Mouse (Mus musculus) activated CD4-positive, CD25-positive, alpha-beta regulatory T cell (primary cell): ENCODE results near the gene Krt20. TPM values are rescaled to one million over a fixed set of nuclear protein-coding genes. Genes with fewer than 3 reads are reported as not detected.

Source experiments
- polyA plus RNA-seq, 2 experiments: library from polyadenylated mRNA; unstranded; fragments of 100-300 nt; shearing (Covaris generic); gene quantifications; one replicate each; pipeline ENCODE4 v1.2.1; 2017

The Krt20 gene
- polyA plus RNA-seq = not detected

DNA sequence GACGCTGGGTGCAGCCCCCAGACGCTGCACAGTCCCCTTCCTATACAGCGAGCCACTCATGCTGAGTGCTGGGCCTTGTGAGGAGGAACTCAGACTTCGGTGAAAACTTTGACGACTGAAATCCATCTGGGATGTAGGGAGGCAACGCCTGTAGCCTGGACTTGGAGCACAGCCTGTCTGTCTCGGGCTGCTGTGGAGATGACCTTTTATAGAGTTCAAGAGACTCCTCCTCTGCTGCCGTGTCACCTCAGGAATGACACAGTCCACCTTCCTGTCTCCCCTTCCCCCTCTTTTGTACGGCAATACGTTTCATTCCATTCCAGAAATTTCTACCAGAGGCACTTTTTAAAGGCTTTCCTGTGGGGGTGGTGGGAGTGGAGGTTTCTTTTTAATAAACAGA lies at the start of gene Krt20:
Gene Krt20, minus strand, starts transcription at position 179 of the 400 bp plus-strand sequence.

DNA sequence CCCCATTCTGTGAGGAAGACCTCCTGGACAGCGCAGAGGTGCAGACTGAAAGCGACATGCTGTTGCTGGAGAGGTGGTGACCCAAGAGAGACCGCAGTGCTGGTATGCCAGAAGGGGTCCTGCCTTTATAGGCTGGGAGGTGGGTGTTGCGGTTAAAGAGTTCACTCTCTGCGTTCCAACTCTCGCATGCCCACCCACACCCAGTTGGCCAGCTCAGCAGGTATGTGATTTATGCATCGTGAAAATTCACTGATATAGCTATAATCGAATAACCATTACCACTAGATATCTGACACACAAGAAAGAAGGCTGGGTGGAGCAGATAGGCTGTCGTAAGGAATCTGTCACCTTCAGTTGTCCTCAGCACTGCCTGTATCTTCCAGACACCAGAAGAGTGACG lies 15.8 kb downstream of the Krt20 start, which contains the start of gene Krt12:
Gene Krt12, minus strand, starts transcription at position 101 of the 400 bp plus-strand sequence.

DNA sequence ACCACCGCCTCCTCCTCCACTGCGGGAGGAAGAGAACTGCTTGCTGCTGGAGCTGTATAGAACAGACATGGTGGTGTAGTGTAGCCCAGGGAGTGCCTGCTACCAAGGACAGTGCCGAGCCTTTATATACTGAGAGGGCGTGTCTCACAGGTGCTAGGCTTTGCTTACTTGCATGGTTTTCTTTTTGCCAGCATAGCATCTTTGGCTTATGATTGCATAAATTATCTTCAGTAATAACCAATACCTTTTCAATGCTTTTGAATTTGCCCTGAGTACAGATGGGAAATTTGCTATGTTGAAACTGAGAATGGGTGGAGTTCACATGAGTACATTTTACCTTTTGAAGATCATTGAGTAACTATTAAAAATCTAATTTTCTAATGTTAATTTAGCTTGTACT lies 48.7 kb downstream of the Krt20 start, which contains the start of gene Krt10:
Gene Krt10, minus strand, starts transcription at position 101 of the 400 bp plus-strand sequence.

Other genes with a start within 250 kb of the Krt20 start
- 100 to 1,000 TPM; 204 to 246 TPM for gene Smarce1, start 207.1 kb downstream of the Krt20 start, polyA plus RNA-seq
- 1 to 10 TPM; 1.4 to 1.5 TPM for gene Krt222, start 194.1 kb downstream of the Krt20 start, polyA plus RNA-seq
- gene Krt24, start 152.9 kb downstream of the Krt20 start, polyA plus RNA-seq = under 1 TPM; 0.09 to 0.17 TPM
- under 1 TPM in 1 of 2 experiments, not detected in 1; 0.17 TPM for gene Krt25, start 115.2 kb downstream of the Krt20 start, polyA plus RNA-seq
- gene Krt26, start 100.2 kb downstream of the Krt20 start, polyA plus RNA-seq = under 1 TPM in 1 of 2 experiments, not detected in 1; 0.23 TPM
- gene Krt27, start 87.0 kb downstream of the Krt20 start, polyA plus RNA-seq = not detected
- not detected for gene Krt28, start 63.2 kb downstream of the Krt20 start, polyA plus RNA-seq
- 1 to 10 TPM; 8.0 to 9.9 TPM for gene Krt10, start 48.8 kb downstream of the Krt20 start, polyA plus RNA-seq
- gene Krt12, start 15.9 kb downstream of the Krt20 start, polyA plus RNA-seq = under 1 TPM in 1 of 2 experiments, not detected in 1; 0.11 TPM
- not detected for gene Krt23, start 55.0 kb upstream of the Krt20 start, polyA plus RNA-seq
- gene Krt39, start 83.2 kb upstream of the Krt20 start, polyA plus RNA-seq = under 1 TPM in 1 of 2 experiments, not detected in 1; 0.36 TPM
- gene Krt40, start 105.0 kb upstream of the Krt20 start, polyA plus RNA-seq = under 1 TPM in 1 of 2 experiments, not detected in 1; 0.38 TPM
- gene Krtap3-3, start 112.7 kb upstream of the Krt20 start, polyA plus RNA-seq = not detected
- not detected for gene Krtap3-2, start 118.7 kb upstream of the Krt20 start, polyA plus RNA-seq
- gene Gm11939, start 121.3 kb upstream of the Krt20 start, polyA plus RNA-seq = 1 to 10 TPM in 1 of 2 experiments, not detected in 1; 1.1 TPM
- not detected for gene Krtap3-1, start 128.5 kb upstream of the Krt20 start, polyA plus RNA-seq
- not detected for gene Krtap1-5, start 142.9 kb upstream of the Krt20 start, polyA plus RNA-seq
- gene Krtap1-4, start 145.5 kb upstream of the Krt20 start, polyA plus RNA-seq = not detected
- gene Krtap1-3, start 153.2 kb upstream of the Krt20 start, polyA plus RNA-seq = under 1 TPM in 1 of 2 experiments, not detected in 1; 0.27 TPM
- gene Krtap9-3, start 160.0 kb upstream of the Krt20 start, polyA plus RNA-seq = not detected
- not detected for gene Gm11938, start 165.2 kb upstream of the Krt20 start, polyA plus RNA-seq
- not detected for gene Gm11937, start 172.0 kb upstream of the Krt20 start, polyA plus RNA-seq
- gene Krtap2-4, start 176.7 kb upstream of the Krt20 start, polyA plus RNA-seq = not detected
- gene Gm11562, start 182.3 kb upstream of the Krt20 start, polyA plus RNA-seq = not detected
- gene Krtap4-1, start 190.1 kb upstream of the Krt20 start, polyA plus RNA-seq = not detected
- not detected for gene Krtap4-2, start 196.9 kb upstream of the Krt20 start, polyA plus RNA-seq
- not detected for gene Krtap4-7, start 205.9 kb upstream of the Krt20 start, polyA plus RNA-seq
- not detected for gene Gm11555, start 212.1 kb upstream of the Krt20 start, polyA plus RNA-seq
- not detected for gene Gm11563, start 220.8 kb upstream of the Krt20 start, polyA plus RNA-seq
- gene Krtap4-6, start 227.8 kb upstream of the Krt20 start, polyA plus RNA-seq = not detected